Mouse (Mus musculus): Measurements from ENCODE around the gene Trp53inp2. TPM values are rescaled to one million over a fixed set of nuclear protein-coding genes. Genes with fewer than 3 reads are reported as not detected.

Gene Trp53inp2
- 100 to 1,000 TPM; 134 to 140 TPM for total RNA-seq (2021)

- no peak for DNase-seq
These were observed at the start of gene Trp53inp2 for GRCm38 (mm10) chr2:155380261-155381059. Trp53inp2 (plus strand) TSS chr2:155381059.

GRCm38 (mm10) chr2:155331351-155331750 lies 49.5 kb upstream of the Trp53inp2 start:
- DNase-seq = no peak

- DNase-seq = no peak
These were observed 47.4 kb upstream of the Trp53inp2 start for GRCm38 (mm10) chr2:155333421-155333820.

GRCm38 (mm10) chr2:155335231-155335630 lies 45.6 kb upstream of the Trp53inp2 start:
- no peak for DNase-seq

GRCm38 (mm10) chr2:155336254-155336653 lies 44.6 kb upstream of the Trp53inp2 start:
- no peak for DNase-seq

DNA sequence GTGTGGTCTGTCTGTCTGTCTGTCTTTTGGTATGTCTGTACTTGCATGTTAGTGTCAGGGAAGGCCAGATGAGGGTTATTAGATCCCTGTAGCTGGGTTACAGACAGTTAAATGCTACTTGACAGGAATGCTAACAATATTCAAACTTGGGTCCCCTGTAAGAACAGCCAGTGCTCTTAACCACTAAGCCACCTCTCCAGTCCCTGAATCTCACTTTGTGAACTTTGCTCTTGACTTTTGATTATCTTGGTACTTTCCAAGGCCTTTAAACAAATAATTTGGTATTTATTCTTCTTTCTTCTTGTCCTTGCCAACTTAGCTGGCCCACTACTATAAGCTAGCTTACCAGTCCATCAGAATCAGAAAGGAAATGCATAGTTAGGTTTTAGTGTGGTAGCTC lies 40.7 kb upstream of the Trp53inp2 start:
- no peak for DNase-seq

DNA sequence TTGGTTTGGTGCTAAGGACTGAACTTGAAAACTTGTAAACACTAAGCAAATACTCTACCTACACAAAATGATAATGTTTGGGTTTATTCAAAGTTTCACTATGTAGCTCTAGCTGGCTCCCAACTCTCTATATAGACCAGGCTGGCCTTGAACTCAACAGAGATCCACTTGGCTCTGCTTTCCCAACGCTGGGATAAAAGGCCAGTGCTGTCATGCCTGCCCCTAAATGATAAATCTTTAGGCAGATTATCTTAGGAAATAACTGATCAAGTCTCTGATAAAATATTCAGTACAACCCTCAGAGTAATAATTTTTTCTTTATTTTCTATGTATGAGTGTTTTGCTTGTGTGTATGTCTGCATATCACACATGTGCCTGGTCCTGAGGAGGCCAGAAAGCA lies 34.2 kb upstream of the Trp53inp2 start:
- no peak for DNase-seq

DNA sequence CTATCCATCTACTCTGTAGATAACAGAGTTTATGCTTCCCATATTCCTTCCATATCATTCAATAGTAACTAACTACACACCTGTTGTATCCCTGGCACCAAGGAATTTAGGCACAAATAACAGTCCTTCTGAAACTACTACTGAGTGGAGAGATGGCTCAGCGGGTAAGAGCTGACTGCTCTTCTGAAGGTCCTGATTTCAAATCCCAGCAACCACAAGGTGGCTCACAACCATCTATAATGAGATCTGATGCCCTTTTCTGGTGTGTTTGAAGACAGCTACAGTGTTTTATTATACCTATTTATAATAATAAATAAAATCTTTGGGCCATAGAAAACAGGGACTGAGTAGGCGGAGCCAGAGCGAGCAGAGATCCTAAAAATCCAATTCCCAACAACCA lies 26.5 kb upstream of the Trp53inp2 start:
- DNase-seq = no peak

- peak; percentile 94 for DNase-seq
These were observed 23.8 kb upstream of the Trp53inp2 start, which contains the start of gene Pigu for GRCm38 (mm10) chr2:155356971-155357591. Pigu (minus strand) TSS chr2:155357430.

- no peak for DNase-seq
These were observed 23.0 kb upstream of the Trp53inp2 start for GRCm38 (mm10) chr2:155357686-155358399.

DNA sequence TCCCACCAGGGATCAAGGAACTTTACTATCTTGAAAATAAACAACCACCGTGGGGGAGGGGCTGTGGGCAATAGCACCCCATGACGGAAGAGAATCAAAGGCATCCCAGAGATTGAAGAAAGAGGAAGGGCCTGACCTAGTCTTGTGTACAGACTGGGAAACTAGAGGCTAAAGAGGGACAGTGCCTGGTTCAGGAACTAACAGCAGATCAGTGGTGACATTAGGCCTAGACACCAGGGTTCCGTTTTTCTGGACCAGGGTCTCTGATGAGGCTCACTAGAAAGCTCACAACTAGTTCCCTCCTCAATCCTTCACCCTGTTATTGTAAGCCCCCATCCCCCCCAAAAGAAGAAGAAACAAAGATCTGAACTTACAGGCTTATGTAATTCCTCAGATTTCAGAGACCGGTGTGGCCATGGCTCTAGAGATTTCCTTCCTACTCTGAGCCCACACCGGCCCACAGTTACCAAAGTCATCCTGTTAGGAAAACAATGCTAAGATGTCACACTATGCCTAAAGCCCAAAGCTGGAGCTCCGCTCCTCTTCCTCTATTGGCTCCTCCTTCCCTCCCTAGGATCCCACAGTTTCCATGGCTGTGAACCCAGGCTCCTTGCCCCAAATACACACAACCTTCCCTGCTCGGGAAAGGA lies 13.1 kb upstream of the Trp53inp2 start:
- no peak for DNase-seq

DNA sequence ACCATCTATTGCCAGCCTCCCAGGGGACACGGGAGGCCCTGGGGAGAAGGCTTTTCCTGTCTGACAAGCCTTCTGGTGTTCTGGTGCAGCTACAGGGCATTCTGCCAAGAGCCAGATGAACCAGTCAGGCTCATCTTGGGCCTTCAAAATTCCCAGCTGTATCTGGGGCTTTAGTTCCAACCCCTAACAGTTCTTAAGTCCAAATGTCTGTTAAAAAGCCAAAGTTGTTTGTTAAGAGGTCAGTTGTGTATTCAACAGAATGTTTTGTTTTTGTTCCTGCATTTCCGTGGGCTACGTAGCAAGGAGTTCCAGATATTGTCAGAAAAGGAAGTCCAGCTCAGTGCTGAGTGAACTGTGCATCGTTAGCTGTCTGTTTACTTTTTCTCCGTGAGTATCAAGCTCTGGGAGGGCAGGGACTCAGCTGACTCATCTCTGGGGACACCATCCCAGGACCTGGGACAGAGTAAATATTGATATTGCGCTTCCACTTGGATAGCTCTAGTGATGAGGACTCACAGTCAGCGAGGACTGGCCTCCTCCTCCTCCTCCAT lies 11.5 kb upstream of the Trp53inp2 start:
- peak; percentile 27 to 48 for DNase-seq

- DNase-seq = no peak
These were observed 8.4 kb upstream of the Trp53inp2 start for GRCm38 (mm10) chr2:155372451-155372850.

- no peak for DNase-seq
These were observed 7.6 kb upstream of the Trp53inp2 start for GRCm38 (mm10) chr2:155373302-155373701.

- DNase-seq = no peak
These were observed 7.0 kb upstream of the Trp53inp2 start for GRCm38 (mm10) chr2:155373886-155374285.

DNA sequence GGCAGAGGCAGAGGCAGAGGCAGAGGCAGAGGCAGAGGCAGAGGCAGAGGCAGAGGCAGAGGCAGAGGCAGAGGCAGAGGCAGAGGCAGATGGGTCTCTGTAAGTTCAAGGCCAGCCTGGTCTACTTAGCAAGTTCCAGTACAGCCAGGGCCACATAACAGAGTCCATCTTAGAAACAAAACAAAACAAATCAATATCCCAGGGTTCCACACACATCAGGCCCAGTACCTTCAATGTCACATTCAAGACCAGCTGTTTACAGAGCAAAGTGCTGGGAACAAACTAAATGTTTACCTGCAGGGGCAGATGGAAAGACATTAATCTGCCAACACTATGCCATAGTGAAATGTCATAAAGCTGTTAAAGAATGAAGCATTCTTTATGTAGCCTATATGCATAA lies 6.3 kb upstream of the Trp53inp2 start:
- no peak for DNase-seq

DNA sequence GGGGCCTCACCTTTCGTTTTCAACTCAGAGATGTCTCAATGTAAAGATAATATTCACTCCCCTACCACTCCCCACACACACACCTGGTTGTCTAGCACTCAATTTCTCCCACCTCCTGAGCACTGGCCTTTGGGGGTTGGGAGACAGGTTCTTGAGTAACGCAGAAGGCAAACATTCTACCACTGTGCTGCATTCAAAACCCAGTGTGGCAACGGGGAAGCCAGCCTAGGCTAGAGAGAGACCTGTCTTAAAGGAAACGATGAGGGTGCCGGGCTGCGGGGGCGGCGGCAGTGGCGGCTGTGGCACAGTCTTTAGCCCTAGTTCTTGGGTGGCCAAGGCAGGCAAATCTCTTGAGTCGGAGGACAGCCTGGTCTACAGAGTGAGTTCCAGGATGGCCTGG lies 4.7 kb upstream of the Trp53inp2 start:
- no peak for DNase-seq

DNA sequence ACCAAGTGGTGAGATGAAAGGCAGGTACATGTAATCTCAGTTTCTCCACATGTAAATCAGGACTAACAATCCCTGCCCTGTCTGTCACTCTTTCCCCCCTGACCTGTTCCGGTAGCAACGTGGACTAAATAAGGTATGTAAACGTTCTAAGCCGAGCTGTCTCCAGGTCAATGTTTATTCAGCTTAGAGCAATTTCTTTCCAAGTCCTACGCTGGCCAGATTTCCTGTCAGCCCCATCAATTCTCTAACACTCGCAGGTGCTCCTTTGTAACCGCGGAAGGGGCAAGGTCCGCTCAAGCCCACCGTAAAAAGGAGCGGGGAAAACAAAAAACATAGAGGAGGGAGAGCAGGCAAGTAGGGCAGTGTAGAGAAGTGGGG lies 190 bp downstream of the Trp53inp2 start:
- DNase-seq = no peak

DNA sequence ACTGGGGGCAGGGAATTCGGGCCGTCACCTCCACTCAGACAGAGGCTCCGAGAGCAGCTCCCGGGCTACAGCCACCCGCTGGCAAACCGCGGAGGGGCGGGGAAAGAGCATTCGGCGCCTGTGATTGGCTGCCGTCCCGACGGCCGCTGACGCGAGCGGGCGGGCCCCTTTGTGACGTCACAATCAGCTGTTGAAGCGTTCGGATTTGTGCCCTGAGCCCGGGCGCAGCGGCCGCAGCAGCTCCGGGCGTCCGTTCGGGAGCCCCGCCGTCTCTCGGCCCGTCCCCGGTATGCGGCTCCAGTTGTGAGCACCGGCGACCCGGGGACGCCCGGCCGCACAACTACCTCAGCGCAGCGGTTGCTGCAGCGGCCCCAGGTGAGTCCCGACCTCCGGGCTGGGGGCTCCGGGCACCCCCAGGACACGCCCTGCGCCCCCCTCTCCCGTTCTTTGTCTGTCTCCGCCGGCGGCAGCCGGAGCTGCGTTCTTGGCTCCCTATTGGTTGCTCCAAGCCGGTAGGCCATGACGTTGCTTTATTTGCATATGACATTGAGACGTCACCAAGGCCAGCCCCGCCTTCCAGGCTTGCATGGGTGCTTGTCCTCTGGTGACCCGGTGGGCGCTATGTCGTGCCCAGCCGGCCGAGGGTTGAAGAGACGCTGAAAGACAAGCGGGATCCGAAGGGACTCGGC lies 928 bp downstream of the Trp53inp2 start:
- DNase-seq = peak; percentile 97 to 98

DNA sequence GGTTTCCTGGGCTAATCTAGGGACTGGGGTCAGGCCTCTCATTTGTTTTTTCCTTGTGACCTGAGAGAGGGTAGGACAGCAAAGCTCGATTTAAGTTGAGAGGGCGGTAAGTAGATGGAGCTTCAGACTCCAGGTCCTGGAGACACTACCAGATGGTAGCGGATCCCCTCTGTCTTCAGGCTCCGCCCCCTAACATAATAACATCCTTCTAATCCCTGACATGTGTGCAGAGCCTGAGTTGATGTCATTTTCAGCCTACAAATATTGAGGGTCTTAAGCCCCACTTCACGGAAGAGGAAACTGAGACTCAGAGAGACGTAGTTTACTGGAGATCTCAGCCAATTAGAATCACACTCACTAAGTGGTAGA lies 1.5 kb downstream of the Trp53inp2 start:
- DNase-seq = no peak

- peak in 1 of 2 experiments; percentile 16 for DNase-seq
These were observed 2.1 kb downstream of the Trp53inp2 start for GRCm38 (mm10) chr2:155382791-155383438.

Data from layer of hippocampus, postnatal 36 days (tissue).